Mouse (Mus musculus): ENCODE data around the gene Ttll1. TPM values are rescaled to one million over a fixed set of nuclear protein-coding genes. Genes with fewer than 3 reads are reported as not detected.
A peak's percentile ranks its signal among the peaks of the same experiment; 100 is the strongest.

The Ttll1 gene
- polyA plus RNA-seq, 1 experiment from 2014 or later = 27.6 TPM

DNA sequence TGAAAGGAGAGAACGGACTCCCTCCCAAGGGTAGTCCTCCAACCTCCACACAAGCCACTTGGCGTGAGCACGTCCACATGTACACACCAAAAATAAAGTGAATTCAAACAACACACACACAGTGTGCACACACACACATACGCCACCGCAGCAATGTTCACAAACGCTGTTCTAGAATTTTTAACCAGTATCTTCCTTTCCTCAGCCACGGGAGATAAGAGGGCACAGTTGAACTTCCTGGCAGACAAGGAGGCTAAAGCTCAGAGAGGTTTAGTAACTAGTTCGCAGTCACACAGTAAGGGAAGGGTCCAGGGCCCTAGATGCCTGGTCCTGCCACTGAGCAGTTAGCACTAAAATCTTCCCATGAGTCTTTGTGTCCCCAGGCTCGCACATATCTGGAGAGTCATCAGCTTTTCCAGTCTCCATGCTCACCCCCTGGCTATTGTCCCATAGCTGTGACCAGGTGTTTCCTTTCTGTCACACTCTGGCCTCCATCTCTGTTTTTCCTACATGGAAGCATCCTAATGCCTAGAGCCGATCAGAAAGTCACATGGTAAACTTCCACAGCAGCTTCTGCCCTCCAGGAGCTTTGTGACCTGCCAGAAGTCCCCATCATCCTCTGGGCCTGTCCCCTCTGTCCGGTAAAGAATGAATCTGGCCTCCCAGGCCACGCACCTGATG is 34.0 kb downstream of the Ttll1 start:
- no peak overlapping the region for H3K9ac ChIP-seq
- H3K27ac ChIP-seq = no peak overlapping the region
- no peaks in the 10 kb centered on the region for H3K36me3 ChIP-seq
- no peak overlapping the region for H3K4me3 ChIP-seq
- H3K27me3 ChIP-seq = no peaks in the 10 kb centered on the region
- ATAC-seq (ENCODE audit: insufficient number of reproducible peaks, insufficient read depth, low FRiP score, low TSS enrichment) = no peak
- WGBS = 85% methylated on average over 12 of the region's 12 CpGs
- peaks cover 11% of the 10 kb centered on the region; the same call in 1 of the 2 replicates for H3K4me1 ChIP-seq
- no peaks in the 10 kb centered on the region for H3K9me3 ChIP-seq
- no peak overlapping the region for H3K4me2 ChIP-seq (replicated peaks)

DNA sequence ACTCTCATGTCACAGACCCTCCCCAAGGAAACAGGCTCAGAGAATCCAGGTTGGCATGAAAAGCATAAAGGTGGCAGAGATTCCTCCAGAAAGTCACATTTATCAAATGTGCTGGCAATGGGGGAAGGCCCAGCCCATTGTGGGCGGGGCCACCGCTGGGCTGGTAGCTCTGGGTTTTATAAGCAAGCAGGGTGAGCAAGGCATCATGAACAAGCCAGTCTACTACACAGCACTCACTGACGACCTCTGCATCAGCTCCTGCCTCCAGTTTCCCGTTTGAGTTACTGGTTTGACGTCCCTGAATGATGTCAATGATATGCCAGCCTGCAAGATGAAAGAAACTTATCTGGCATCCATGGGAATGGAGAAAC is 36.2 kb downstream of the Ttll1 start:
- 31% methylated on average over 5 of the region's 5 CpGs for WGBS
- Histone ChIP-seq H3K27me3 (no peaks in the 10 kb centered on the region), H3K4me1 (peaks cover 11% of the 10 kb centered on the region; the same call in 1 of the 2 replicates), H3K9me3 (no peaks in the 10 kb centered on the region), H3K4me2 (replicated peaks) (no peak overlapping the region), H3K4me3 (no peak overlapping the region), H3K27ac (no peak overlapping the region), H3K36me3 (no peaks in the 10 kb centered on the region), H3K9ac (no peak overlapping the region)
- no peak; the same call in 1 of the 2 replicates for ATAC-seq (ENCODE audit: insufficient number of reproducible peaks, insufficient read depth, low FRiP score, low TSS enrichment)

DNA sequence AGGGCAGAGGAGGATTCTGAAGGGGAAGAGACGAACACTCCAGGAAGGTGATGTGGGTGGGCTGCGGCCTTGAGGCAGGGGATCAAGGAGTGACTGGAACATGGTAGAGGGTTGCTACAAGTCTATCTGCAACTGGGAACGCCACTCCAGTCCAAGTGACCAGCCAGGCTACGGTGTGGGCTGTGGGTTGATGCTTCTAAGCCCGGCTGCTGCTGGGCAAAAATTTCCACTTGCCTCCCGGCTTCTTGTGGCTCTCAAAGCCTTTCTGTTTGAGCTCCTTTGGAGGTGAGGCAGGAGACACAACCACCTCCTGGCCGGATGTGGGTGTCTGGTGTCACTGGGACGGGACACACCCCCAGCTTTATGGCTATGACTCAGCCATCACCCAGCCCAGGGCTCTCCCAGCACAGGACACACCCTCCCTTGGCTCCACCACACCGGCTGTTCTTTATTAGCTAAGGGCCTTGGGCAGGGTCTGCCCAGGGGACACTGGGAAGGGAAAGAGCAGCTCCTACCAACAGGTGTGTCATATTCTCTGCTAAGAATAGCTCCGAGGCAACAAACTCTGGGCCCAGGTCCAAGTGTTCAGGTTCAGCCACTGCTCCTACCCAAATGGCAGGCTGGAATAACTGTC is 36.7 kb downstream of the Ttll1 start:
- Histone ChIP-seq H3K4me1 (peaks cover 11% of the 10 kb centered on the region; the same call in 1 of the 2 replicates), H3K36me3 (no peaks in the 10 kb centered on the region), H3K4me3 (no peak overlapping the region), H3K4me2 (replicated peaks) (no peak overlapping the region), H3K27ac (no peak overlapping the region), H3K9ac (no peak overlapping the region), H3K27me3 (no peaks in the 10 kb centered on the region), H3K9me3 (no peaks in the 10 kb centered on the region)
- WGBS = 55% methylated on average over 10 of the region's 10 CpGs
- peak; percentile 68; the same call in 1 of the 2 replicates for ATAC-seq (ENCODE audit: insufficient number of reproducible peaks, insufficient read depth, low FRiP score, low TSS enrichment)

DNA sequence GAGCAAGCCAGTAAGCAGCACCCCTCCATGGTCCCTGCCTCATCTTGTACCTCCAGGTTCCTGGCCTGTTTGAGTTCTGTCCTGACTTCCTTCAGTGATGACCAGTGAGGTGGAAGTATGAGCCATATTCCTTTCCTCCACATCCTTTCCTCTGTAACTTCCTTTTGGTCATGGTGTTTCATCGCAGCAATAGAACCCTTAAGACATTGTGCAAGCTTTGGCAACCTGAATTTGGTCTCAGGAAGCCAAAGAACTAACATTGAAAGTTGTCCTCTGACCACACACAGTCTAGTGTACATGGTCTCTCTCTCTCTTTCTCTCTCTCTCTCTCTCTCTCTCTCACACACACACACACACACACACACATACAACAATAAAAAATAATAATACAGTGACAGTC is 37.4 kb downstream of the Ttll1 start:
- no peak for ATAC-seq (ENCODE audit: insufficient number of reproducible peaks, insufficient read depth, low FRiP score, low TSS enrichment)
- H3K9me3 ChIP-seq = no peaks in the 10 kb centered on the region
- WGBS = 94% methylated on average over 1 of the region's 1 CpGs
- no peak overlapping the region for H3K9ac ChIP-seq
- no peaks in the 10 kb centered on the region for H3K27me3 ChIP-seq
- H3K4me2 ChIP-seq (replicated peaks) = no peak overlapping the region
- peaks cover 11% of the 10 kb centered on the region; the same call in 1 of the 2 replicates for H3K4me1 ChIP-seq
- no peak overlapping the region for H3K27ac ChIP-seq
- no peak overlapping the region for H3K4me3 ChIP-seq
- H3K36me3 ChIP-seq = no peaks in the 10 kb centered on the region

DNA sequence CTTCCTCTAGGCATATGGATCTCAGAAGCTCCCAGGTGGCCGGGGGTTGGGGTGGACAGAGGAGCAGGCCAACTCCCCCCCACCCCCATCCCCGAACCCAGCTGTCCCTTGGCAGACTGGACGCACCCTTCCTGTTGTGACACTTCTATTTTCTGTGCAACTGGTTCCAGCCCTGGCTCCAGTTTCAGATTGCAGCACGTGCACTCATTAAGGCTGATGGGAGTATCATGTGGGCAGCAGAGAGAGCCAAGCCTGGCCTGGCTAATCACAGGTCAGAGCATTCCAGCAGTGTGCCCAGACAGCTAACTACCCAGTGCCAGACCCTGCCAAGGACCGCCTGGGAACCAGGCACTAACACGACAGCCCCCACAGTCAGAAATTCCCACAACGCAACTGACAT is 39.2 kb downstream of the Ttll1 start:
- H3K4me2 ChIP-seq (replicated peaks) = no peak overlapping the region
- H3K9me3 ChIP-seq = no peaks in the 10 kb centered on the region
- H3K4me3 ChIP-seq = no peak overlapping the region
- no peak overlapping the region for H3K27ac ChIP-seq
- peaks cover 11% of the 10 kb centered on the region; the same call in 1 of the 2 replicates for H3K4me1 ChIP-seq
- no peaks in the 10 kb centered on the region for H3K27me3 ChIP-seq
- no peak overlapping the region for H3K9ac ChIP-seq
- no peak for ATAC-seq (ENCODE audit: insufficient number of reproducible peaks, insufficient read depth, low FRiP score, low TSS enrichment)
- WGBS = 59% methylated on average over 7 of the region's 7 CpGs
- H3K36me3 ChIP-seq = no peaks in the 10 kb centered on the region

DNA sequence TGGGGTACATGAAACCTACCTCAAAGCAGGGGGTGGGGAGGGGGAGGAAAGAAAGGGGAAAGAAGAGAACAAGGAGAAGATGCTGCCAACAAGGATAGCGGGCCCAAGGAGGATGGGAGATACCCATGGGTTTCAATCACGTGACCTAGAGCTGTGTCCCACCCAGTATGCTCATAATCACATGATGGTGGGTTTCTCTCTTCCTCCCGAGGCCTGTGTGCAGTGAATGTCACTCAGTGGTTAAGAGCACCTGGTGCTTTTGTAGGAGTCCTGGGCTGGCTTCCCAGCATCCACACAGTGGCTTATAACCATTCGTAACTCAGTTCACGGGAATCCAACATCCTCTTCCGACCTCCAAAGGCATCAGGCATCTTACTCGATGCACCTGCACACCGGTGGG is 40.2 kb downstream of the Ttll1 start:
- H3K27me3 ChIP-seq = no peaks in the 10 kb centered on the region
- 87% methylated on average over 8 of the region's 8 CpGs for WGBS
- H3K27ac ChIP-seq = no peak overlapping the region
- H3K4me2 ChIP-seq (replicated peaks) = no peak overlapping the region
- H3K9me3 ChIP-seq = no peaks in the 10 kb centered on the region
- peaks cover 11% of the 10 kb centered on the region; the same call in 1 of the 2 replicates for H3K4me1 ChIP-seq
- no peak overlapping the region for H3K9ac ChIP-seq
- H3K36me3 ChIP-seq = no peaks in the 10 kb centered on the region
- no peak for ATAC-seq (ENCODE audit: insufficient number of reproducible peaks, insufficient read depth, low FRiP score, low TSS enrichment)
- H3K4me3 ChIP-seq = no peak overlapping the region

DNA sequence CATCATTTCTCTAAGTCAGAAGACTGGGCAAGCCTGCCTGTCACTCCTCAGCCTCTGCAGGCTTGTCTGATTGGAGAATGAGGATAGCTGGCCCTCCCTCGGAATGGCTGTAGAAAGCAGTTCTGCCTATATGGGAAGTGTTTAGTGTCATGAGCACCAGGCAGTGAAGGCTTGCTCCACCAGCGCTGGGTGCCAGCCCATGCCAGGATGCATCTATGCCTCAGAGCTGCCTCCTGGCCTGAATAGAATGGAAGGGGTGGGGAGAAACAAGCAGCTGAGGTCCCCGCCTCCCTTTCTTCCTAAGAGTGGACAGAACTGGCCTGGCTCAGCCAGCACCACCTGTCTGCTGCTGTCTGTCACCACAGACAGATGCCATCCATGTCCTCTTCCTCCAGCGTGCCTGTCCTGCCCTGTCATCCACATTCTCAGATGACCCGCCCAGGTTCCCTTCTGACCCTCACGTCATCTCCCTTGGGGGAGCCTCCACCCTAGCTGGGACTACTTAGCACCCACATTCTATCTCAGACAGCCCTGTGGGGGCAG is 41.3 kb downstream of the Ttll1 start:
- Histone ChIP-seq H3K27ac (no peak overlapping the region), H3K4me1 (peaks cover 6% of the 10 kb centered on the region; the same call in 1 of the 2 replicates), H3K27me3 (no peaks in the 10 kb centered on the region), H3K4me3 (no peak overlapping the region), H3K9me3 (no peaks in the 10 kb centered on the region), H3K4me2 (replicated peaks) (no peak overlapping the region), H3K36me3 (no peaks in the 10 kb centered on the region), H3K9ac (no peak overlapping the region)
- WGBS = 67% methylated on average over 6 of the region's 6 CpGs
- ATAC-seq (ENCODE audit: insufficient number of reproducible peaks, insufficient read depth, low FRiP score, low TSS enrichment) = no peak

DNA sequence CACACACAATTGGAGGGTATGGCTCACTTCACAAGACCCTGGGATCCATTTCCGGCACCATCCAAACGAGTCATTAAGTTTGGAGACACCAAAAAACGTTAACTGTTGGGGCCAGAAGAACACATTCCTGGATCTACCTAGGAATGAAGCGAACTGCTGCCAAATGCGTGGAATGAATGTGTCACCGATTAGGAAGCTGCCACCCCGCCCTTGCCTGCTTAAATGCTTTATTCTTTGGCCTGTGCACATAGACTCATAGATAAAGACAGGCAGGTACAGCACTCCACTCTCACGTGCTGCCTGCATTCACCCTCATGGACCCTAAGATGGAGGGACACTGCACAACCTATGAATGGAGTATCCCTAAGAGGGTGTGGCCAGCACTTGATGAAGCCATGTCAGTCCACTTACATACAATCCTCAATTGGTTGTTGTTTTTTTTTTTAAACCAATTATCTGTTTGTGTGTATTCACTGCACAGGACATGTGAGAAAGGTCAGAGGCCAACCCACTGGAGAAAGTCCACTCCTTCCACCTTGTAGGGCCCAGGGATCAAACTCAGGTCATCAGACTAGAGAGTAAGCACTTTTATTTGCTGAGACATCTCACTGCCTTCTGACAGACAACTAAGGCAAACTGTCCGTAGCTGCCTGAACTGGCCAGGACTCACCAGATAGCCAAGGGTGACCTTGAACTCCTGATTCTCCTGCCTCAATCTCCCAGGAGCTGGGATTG is 43.3 kb downstream of the Ttll1 start:
- 85% methylated on average over 9 of the region's 9 CpGs for WGBS
- no peaks in the 10 kb centered on the region for H3K9me3 ChIP-seq

DNA sequence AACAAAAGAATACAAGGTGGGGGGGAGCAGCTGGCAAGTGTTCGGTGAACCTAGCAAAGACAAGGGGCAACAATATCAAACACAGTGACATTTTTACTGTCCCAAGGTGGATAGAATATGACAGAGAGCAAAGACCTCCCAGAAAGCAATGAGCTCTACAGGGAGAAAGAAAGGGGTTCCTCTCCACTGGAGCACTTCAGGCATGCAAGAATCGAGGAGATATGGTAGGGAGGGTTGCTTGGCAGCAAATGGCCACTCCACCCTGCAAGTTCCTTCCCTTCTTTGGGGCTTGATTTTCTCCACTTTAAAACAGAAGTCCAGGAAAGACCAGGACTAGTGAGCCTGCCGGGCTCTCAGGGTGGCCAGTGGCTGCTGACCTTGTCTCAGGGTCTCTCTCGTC is 44.4 kb downstream of the Ttll1 start:
- no peak overlapping the region for H3K27ac ChIP-seq
- H3K9ac ChIP-seq = no peak overlapping the region
- no peak overlapping the region for H3K4me3 ChIP-seq
- 79% methylated on average over 4 of the region's 4 CpGs for WGBS
- no peak for ATAC-seq (ENCODE audit: insufficient number of reproducible peaks, insufficient read depth, low FRiP score, low TSS enrichment)
- H3K4me2 ChIP-seq (replicated peaks) = no peak overlapping the region
- no peaks in the 10 kb centered on the region for H3K9me3 ChIP-seq
- H3K36me3 ChIP-seq = no peaks in the 10 kb centered on the region
- H3K27me3 ChIP-seq = no peaks in the 10 kb centered on the region
- peaks cover 14% of the 10 kb centered on the region for H3K4me1 ChIP-seq

More for the DNA sequence above, 43.3 kb downstream of the Ttll1 start:
- Histone ChIP-seq H3K4me1 (peaks cover 14% of the 10 kb centered on the region), H3K36me3 (no peaks in the 10 kb centered on the region), H3K9ac (no peak overlapping the region), H3K27me3 (no peaks in the 10 kb centered on the region), H3K4me3 (no peak overlapping the region), H3K27ac (no peak overlapping the region), H3K4me2 (replicated peaks) (no peak overlapping the region)
- no peak for ATAC-seq (ENCODE audit: insufficient number of reproducible peaks, insufficient read depth, low FRiP score, low TSS enrichment)

DNA sequence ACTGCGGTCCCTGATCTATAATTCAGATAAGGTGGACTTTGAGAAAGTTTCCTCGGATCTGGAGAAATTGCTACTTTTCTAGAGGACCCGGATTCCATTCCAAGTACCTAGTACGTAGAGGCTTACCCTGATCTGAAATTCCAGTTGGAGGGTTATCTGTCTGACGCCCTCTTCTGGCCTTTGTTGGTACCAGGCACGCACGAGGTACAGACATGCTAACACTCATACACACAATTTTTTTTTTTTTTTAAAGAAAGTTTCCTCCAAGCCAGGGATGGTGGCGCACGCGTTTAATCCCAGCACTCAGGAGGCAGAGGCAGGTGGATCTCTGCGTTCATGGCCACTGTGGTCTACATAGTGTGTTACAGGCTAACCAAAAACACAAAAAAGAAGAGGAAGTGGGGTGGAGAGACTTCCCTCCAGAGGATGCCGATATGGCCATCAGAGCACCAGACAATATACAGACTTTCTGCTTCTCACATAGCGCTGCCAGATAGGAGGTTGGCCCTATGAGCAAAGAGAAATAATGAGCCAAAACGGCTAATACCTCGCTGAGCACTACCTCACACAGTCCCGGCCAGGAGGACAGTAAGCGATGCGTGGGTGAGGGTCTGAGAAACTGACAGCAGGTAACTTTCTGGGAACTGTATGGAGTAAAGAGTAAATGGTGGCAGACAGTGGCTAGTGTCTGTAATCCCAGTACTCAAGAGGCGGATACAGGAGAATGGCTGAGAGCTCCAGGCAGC is 45.6 kb downstream of the Ttll1 start:
- H3K4me3 ChIP-seq = peak overlapping the region; percentile 73
- H3K9me3 ChIP-seq = no peaks in the 10 kb centered on the region
- peaks cover 14% of the 10 kb centered on the region for H3K4me1 ChIP-seq
- H3K27me3 ChIP-seq = no peaks in the 10 kb centered on the region
- WGBS = 79% methylated on average over 19 of the region's 19 CpGs
- no peaks in the 10 kb centered on the region for H3K36me3 ChIP-seq
- H3K27ac ChIP-seq = no peak overlapping the region
- H3K4me2 ChIP-seq (replicated peaks) = peak overlapping the region; percentile 87
- no peak overlapping the region for H3K9ac ChIP-seq
- no peak for ATAC-seq (ENCODE audit: insufficient number of reproducible peaks, insufficient read depth, low FRiP score, low TSS enrichment)

All from embryonic facial prominence, embryonic 12.5 days (tissue).